Mouse (Mus musculus) testis, adult 2 months (tissue): ENCODE data around the gene Osbpl8. TPM values are rescaled to one million over a fixed set of nuclear protein-coding genes. Genes with fewer than 3 reads are reported as not detected.
"Not testable (repeated sequence)": the region's sequence is repeated elsewhere in the genome, so short reads cannot be mapped to it uniquely, and the experiment has no call there.

ENCODE experiments used
- H3K27ac ChIP-seq: fragments of 200-500 bp; 2 replicates; pipeline ENCODE4 v1.5.1; 2012; ENCODE audit warnings: low read depth, low read length; ENCODE audit not compliant: control insufficient read depth, insufficient read depth
- H3K27me3 ChIP-seq: fragments of 200-500 bp; 2 replicates; pipeline ENCODE4 v1.6.1; 2012; ENCODE audit warnings: mild to moderate bottlenecking, low read length, moderate library complexity; ENCODE audit not compliant: control insufficient read depth, insufficient read depth
- H3K36me3 ChIP-seq: fragments of 200-500 bp; 2 replicates; pipeline ENCODE4 v1.6.1; 2012; ENCODE audit warnings: mild to moderate bottlenecking, low read length; ENCODE audit not compliant: control insufficient read depth, insufficient read depth
- H3K4me1 ChIP-seq: fragments of 200-500 bp; 2 replicates; pipeline ENCODE4 v1.6.1; 2012; ENCODE audit warnings: low read length; ENCODE audit not compliant: control insufficient read depth, insufficient read depth
- H3K4me3 ChIP-seq: fragments of 200-500 bp; 2 replicates; pipeline ENCODE4 v1.5.1; 2012; ENCODE audit warnings: low read depth, mild to moderate bottlenecking, low read length, moderate library complexity, mixed read lengths; ENCODE audit not compliant: control insufficient read depth
- CTCF ChIP-seq: fragments of 200-500 bp; IDR thresholded peaks from 2 replicates; pipeline ENCODE4 v1.5.1; 2012; ENCODE audit warnings: low read depth, mild to moderate bottlenecking, inconsistent platforms, low read length, moderate library complexity; ENCODE audit not compliant: control insufficient read depth, insufficient read depth, insufficient replicate concordance
- POLR2A ChIP-seq: fragments of 200-500 bp; IDR thresholded peaks from 2 replicates; pipeline ENCODE4 v1.6.1; 2012; ENCODE audit warnings: low read depth, mild to moderate bottlenecking, inconsistent platforms, low read length, moderate library complexity; ENCODE audit not compliant: control insufficient read depth
- polyA plus RNA-seq: library from polyadenylated mRNA; depleted of rRNA; stranded (reverse); fragments of >200 nt; gene quantifications from 2 replicates; pipeline ENCODE4 v1.2.3, GENCODE M21; 2012

The Osbpl8 gene
- polyA plus RNA-seq, 1 experiment: 4.7 TPM

DNA sequence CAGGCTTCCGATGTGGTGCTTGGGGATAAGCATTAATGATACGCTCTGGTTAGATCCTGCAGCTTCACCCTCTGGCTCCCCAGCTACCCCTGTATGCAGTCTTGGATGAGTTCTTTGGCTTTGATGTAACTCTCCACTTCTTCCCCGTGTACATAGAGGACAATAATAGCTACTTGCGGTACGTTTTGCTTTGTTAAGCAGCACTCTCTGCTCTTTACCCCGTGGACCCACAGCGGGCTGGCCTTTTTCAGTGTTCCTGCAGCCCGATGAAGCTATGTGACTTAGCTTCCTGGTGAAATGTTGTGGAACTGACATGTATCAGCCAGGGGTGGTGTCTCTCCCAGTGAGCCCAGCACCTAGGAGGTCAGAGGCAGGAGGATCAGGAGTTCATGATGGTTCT lies 30.6 kb upstream of the Osbpl8 start:
- TF ChIP-seq POLR2A: no peak
- TF ChIP-seq CTCF: no peak
- H3K36me3 ChIP-seq: no peaks in the 10 kb centered on the region
- no peak overlapping the region for H3K27ac ChIP-seq
- no peak overlapping the region for H3K4me3 ChIP-seq
- no peaks in the 10 kb centered on the region for H3K27me3 ChIP-seq
- H3K4me1 ChIP-seq: no peaks in the 10 kb centered on the region; the same call in 1 of the 2 replicates

DNA sequence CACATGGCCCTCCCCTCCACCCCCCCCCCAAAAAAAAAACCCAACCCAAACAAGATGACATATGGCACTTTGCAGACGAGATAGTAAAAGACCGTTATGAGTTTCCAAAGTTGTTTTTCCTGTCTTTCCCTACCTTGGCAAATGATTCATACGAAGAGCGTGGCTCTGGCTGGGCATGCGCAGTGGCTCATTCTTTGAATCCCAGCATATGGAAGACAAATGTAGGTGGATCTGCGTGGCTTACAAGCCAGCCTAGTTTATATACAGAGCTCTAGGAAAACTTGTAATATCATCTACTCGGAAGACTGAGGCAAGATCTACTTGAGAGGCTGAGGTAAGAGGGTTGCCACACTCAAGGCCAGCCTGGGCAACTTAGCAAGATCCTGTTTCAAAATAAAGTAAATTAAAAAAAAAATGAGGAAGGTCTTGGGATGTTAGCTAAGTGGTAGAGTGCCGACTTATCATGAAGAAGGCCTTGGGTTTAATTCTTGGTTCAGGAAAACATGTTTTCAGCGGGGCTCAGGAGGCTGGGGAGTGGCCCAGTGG lies 30.1 kb upstream of the Osbpl8 start:
- no peaks in the 10 kb centered on the region for H3K36me3 ChIP-seq
- no peak overlapping the region for H3K4me3 ChIP-seq
- H3K4me1 ChIP-seq: no peaks in the 10 kb centered on the region; the same call in 1 of the 2 replicates
- no peak for TF ChIP-seq CTCF
- TF ChIP-seq POLR2A: no peak
- no peaks in the 10 kb centered on the region for H3K27me3 ChIP-seq
- H3K27ac ChIP-seq: no peak overlapping the region

DNA sequence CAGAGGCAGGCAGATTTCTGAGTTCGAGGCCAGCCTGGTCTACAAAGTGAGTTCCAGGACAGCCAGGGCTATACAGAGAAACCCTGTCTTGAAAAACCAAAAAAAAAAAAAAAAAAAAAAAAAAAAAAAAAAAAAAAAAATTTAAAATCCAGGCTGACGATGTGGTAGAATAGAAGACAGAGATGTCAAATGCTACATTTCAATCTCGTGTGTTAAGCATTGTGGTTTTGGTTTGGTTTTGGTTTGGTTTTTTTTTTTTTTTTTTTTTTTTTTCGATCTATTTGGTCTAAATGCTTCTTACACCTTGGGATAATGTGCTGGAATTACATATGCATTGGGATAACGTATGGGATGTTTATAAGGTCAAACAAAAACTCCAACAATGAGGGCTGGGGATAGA lies 28.2 kb upstream of the Osbpl8 start:
- H3K4me3 ChIP-seq, H3K36me3 ChIP-seq, H3K27me3 ChIP-seq, H3K27ac ChIP-seq, H3K4me1 ChIP-seq: not testable (repeated sequence)

DNA sequence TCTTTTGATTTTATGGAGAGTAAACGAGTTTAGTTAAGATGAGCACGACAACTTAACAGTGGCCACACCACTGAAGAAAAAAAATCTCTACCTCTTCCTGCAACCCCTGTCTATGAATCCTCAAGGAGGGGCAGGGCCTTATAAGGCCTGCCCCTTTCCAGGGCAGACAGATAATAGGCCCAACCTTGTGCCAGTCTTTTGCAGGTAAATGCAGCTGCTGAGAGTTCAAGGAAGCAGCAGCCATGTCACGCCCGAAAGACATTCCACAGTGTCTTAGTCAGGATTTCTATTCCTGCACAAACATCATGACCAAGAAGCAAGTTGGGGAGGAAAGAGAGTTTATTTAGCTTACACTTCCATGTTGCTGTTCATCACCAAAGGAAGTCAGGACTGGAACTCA lies 26.6 kb upstream of the Osbpl8 start:
- TF ChIP-seq CTCF: no peak
- TF ChIP-seq POLR2A: no peak
- H3K27ac ChIP-seq: no peak overlapping the region
- no peak overlapping the region for H3K4me3 ChIP-seq
- H3K4me1 ChIP-seq: no peaks in the 10 kb centered on the region; the same call in 1 of the 2 replicates
- H3K27me3 ChIP-seq: no peaks in the 10 kb centered on the region
- H3K36me3 ChIP-seq: no peaks in the 10 kb centered on the region

DNA sequence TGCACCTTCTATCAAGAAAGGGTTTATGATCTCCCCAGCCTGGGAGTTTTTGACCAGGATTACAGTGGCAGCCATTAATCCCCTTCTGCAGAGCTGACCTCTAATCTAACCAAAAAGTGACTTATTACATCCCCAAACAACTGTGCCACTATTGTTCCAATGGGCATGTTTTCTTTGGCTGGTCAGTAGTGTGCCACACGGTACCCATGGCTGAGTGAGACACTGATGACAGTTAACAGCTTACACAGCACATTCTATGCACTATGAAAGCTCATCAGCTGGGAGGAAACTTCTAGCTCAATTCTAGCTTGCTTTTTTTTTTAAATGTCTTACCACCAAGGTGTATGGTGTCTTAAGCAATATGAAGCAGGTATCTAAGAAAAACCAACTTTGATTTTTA lies 25.4 kb upstream of the Osbpl8 start:
- Histone ChIP-seq H3K27me3 (no peaks in the 10 kb centered on the region), H3K27ac (no peak overlapping the region), H3K4me3 (no peak overlapping the region), H3K4me1 (no peaks in the 10 kb centered on the region), H3K36me3 (no peaks in the 10 kb centered on the region)
- TF ChIP-seq POLR2A (no peak), CTCF (no peak)

DNA sequence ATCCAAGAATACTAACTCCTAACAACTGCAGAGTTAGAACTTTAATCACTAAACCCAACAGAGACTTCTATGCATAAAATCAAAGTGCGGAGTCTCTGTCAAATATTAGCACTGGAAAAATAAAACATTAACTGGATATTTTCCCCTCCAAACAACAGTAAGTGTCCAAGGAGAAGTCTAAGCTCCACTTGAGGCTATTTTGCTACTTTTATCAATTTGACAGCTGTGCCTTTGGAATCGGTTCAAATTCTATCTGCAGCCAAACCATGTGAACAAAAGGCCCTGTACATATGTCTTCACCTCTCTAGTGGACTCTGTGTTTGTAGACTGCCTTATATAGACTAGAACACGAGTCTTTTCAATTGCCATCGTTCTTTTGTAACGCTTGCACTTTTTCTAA lies 24.7 kb upstream of the Osbpl8 start:
- H3K4me3 ChIP-seq: no peak overlapping the region
- H3K27me3 ChIP-seq: no peaks in the 10 kb centered on the region

DNA sequence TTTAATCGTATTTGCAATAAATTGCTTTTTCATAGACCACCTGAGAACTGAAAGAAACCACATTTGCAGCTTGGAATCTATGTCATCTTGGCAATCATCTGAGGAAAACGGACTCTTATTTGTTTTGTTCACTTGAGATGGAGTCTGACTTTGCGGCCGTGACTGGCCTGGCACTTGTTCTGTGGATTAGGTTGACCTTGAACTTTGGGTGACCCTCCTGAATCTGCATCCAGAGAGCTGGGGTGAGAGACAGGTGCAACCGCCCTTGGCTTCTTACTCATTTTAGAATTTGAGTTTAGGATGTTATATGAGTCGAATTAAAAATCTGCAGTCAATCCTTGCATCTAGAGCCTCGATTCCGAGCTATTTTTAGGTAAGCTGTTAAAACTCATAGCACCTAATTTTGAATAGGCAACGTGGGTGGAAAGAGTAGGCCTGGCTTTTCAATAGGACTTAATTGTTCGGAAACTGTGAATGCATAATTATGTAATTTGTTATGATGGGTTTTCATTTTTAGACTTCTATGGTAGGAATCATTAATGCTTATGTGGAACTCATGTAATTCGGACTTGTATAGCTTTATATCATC lies 20.1 kb upstream of the Osbpl8 start:
- no peak overlapping the region for H3K4me3 ChIP-seq
- TF ChIP-seq CTCF (no peak), POLR2A (no peak)

More for the DNA sequence above, 24.7 kb upstream of the Osbpl8 start:
- Histone ChIP-seq H3K36me3 (no peaks in the 10 kb centered on the region), H3K4me1 (no peaks in the 10 kb centered on the region), H3K27ac (no peak overlapping the region)
- TF ChIP-seq CTCF (no peak), POLR2A (no peak)

DNA sequence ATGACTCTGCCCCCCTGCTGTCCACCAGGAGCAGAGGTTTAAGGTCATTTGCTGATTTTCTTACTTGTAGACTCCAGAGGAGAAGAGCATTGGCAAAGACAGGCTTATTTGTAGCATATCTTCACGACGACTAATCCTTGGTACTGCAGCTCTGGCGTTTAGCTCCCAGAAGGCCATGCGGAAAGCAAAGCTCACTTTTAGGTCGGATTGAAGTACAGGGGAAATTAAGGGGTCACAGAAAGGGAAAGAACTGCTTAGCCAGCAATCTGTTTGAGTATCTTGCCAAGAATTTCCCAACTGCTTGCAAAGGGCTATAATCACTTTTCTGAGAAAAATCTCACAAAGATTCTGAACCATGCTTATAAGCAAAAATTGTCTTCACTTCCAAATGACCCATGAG lies 14.8 kb upstream of the Osbpl8 start:
- Histone ChIP-seq H3K27ac (no peak overlapping the region), H3K27me3 (no peaks in the 10 kb centered on the region), H3K4me1 (no peaks in the 10 kb centered on the region), H3K36me3 (no peaks in the 10 kb centered on the region), H3K4me3 (no peak overlapping the region)
- TF ChIP-seq POLR2A (no peak), CTCF (no peak)

More for the DNA sequence above, 20.1 kb upstream of the Osbpl8 start:
- Histone ChIP-seq H3K4me1 (no peaks in the 10 kb centered on the region), H3K36me3 (no peaks in the 10 kb centered on the region), H3K27me3 (no peaks in the 10 kb centered on the region), H3K27ac (no peak overlapping the region)
